Mouse (Mus musculus) right cerebral cortex, adult 18-20 months (tissue): Measurements from ENCODE around the gene Prmt8.

Source experiments
- DNase-seq: peaks from one replicate; pipeline ENCODE4 v3.0.0; 2022; ENCODE audit warnings: mixed read lengths

Prmt8 gene

DNA sequence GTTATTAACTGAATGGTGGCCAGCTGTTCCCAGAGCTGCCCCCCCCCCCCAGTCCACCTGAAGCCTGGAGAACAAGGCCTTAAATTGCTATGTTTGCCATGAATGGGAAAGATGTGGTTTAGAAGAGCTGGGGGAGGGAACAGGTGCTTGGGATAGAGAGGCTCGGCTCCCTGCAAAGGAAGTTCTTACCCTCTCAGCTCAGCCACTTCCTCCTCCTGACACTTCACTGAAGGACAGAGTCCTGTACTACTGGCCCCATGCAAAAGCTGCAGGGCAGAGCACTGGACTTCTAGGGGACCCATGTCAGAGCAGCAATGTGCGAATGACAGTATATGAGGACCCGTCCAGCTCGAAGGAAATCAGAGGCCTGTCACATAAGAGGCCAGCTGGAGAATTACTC is 109.3 kb downstream of the Prmt8 start:
- no peak for DNase-seq

- DNase-seq, result no peak
These were observed 109.8 kb downstream of the Prmt8 start for GRCm38 (mm10) chr6:127659472-127659871.

DNA sequence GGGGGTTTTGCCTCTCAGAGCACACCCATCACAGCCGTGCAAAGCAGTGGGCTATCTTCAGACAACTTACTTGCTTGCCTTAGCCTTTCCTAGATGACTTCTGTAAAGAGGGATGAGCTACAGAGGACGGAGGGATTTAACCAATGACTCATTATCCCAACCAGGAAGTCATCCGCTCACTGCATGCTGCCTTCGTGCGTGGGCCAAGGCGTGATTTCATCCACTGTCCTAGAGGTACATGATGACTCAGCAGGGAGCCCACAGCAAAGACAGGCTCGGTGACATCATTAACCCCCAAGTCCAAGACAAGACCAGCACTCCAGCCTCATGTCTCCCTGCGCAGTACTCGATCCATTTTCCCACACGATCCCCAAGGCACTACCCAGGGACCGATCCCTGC is 112.1 kb downstream of the Prmt8 start:
- peak; percentile 60 for DNase-seq

DNA sequence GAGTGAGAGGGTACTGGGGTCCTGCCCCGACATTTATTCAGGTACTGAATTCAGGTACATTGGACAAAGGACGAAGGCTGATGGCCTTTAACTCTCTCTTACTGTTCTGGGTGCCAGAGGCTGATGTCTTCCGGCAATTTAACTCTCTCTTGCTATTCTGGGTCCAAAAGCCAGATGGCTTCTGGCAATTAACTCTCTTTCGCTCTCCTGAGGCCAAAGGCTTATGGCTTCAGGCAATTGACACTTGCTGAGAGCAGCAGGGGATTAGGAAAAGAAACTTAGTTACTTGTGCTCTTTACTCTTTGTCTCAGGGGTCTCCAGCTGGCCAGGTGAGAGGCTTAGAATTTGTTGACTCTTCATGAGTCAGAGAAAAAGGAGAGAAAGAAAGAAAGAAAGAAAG is 113.3 kb downstream of the Prmt8 start:
- DNase-seq, result no peak

- DNase-seq, result no peak
These were observed 128.0 kb downstream of the Prmt8 start for GRCm38 (mm10) chr6:127641077-127641801.
